Mouse (Mus musculus) hindbrain, embryonic 11.5 days (tissue): ENCODE results near the gene Mre11a. TPM values are rescaled to one million over a fixed set of nuclear protein-coding genes. Genes with fewer than 3 reads are reported as not detected.

Source experiments
- ATAC-seq: fragments of 200-750 bp; cut with Nextera tagmentation; 2 replicates; pipeline ENCODE4 v1.8.0; 2017; ENCODE audit warnings: mild to moderate bottlenecking, moderate TSS enrichment, moderate library complexity; ENCODE audit not compliant: low FRiP score
- DNase-seq: peaks from one replicate; pipeline ENCODE4 v3.0.0-alpha.2; 2015; ENCODE audit warnings: low spot score
- H3K27ac ChIP-seq: fragments of 300-500 bp; sonication (generic); 2 replicates; pipeline ENCODE4 v1.5.1; 2014; ENCODE audit warnings: mild to moderate bottlenecking, low read depth, low read length
- H3K27me3 ChIP-seq: fragments of 300-500 bp; sonication (generic); 2 replicates; pipeline ENCODE4 v1.6.1; 2014; ENCODE audit warnings: mild to moderate bottlenecking, low read length, moderate library complexity, mixed read lengths; ENCODE audit not compliant: control insufficient read depth, insufficient read depth
- H3K36me3 ChIP-seq: fragments of 300-500 bp; sonication (generic); 2 replicates; pipeline ENCODE4 v1.6.1; 2014; ENCODE audit warnings: mild to moderate bottlenecking, low read length, moderate library complexity, mixed read lengths; ENCODE audit not compliant: control insufficient read depth, insufficient read depth
- H3K4me1 ChIP-seq: fragments of 300-500 bp; sonication (generic); replicated peaks from 2 replicates; pipeline ENCODE4 v1.6.1; 2014; ENCODE audit warnings: low read length, mixed read lengths; ENCODE audit not compliant: control insufficient read depth, insufficient read depth
- H3K4me2 ChIP-seq: fragments of 300-500 bp; sonication (generic); replicated peaks from 2 replicates; pipeline ENCODE4 v1.6.1; 2014; ENCODE audit warnings: mild to moderate bottlenecking, low read depth, low read length
- H3K4me3 ChIP-seq: fragments of 300-500 bp; sonication (generic); 2 replicates; pipeline ENCODE4 v1.5.1; 2014; ENCODE audit warnings: low read depth, low read length
- H3K9ac ChIP-seq: fragments of 300-500 bp; sonication (generic); 2 replicates; pipeline ENCODE4 v1.6.1; 2014; ENCODE audit warnings: low read depth, low read length
- H3K9me3 ChIP-seq: fragments of 300-500 bp; sonication (generic); 2 replicates; pipeline ENCODE4 v1.6.1; 2016; ENCODE audit warnings: low read length; ENCODE audit not compliant: control insufficient read depth
- WGBS: fragments of 180-500 bp; shearing (Covaris S2); extraction: QIAGEN DNeasy Blood & Tissue Kit; methylation state at CpG from one replicate; pipeline ENCODE4 v1.1.7; 2014; 5-methylcytosine and 5-hydroxymethylcytosine counted together
- polyA plus RNA-seq: library from polyadenylated mRNA; unstranded; fragments of >200 nt; fragmentation: Nextera tagmentation; extraction: Ambion mirVana; gene quantifications from 2 replicates; pipeline ENCODE4 v1.2.1, GENCODE M21; 2014

The Mre11a gene
- polyA plus RNA-seq, 1 experiment from 2014 or later: 35.7 TPM

- Histone ChIP-seq H3K9ac (no peak overlapping the region), H3K9me3 (no peaks in the 10 kb centered on the region), H3K4me3 (no peak overlapping the region), H3K36me3 (no peaks in the 10 kb centered on the region; the same call in 1 of the 2 replicates), H3K4me2 (no peak overlapping the region), H3K27me3 (no peaks in the 10 kb centered on the region), H3K4me1 (no peaks in the 10 kb centered on the region), H3K27ac (no peak overlapping the region)
- ATAC-seq (no peak), DNase-seq (no peak)
- whole genome bisulfite sequencing: 93% methylated on average over 6 of the region's 6 CpGs
Measured at GRCm38 (mm10) chr9:14787356-14787755, 2.9 kb downstream of the Mre11a start.

- no peak overlapping the region for H3K4me3 ChIP-seq
- H3K4me1 ChIP-seq: no peaks in the 10 kb centered on the region
- H3K4me2 ChIP-seq: no peak overlapping the region
- H3K27ac ChIP-seq: no peak overlapping the region
- 91% methylated on average over 2 of the region's 2 CpGs for WGBS
- H3K9ac ChIP-seq: no peak overlapping the region
- no peaks in the 10 kb centered on the region for H3K27me3 ChIP-seq
- DNase-seq (no peak), ATAC-seq (no peak)
- H3K9me3 ChIP-seq: no peaks in the 10 kb centered on the region
- H3K36me3 ChIP-seq: peaks cover 7% of the 10 kb centered on the region; the same call in 1 of the 2 replicates
Measured at GRCm38 (mm10) chr9:14805714-14806113, 21.3 kb downstream of the Mre11a start.

- 93% methylated on average over 1 of the region's 1 CpGs for WGBS
- H3K9me3 ChIP-seq: no peaks in the 10 kb centered on the region
- ATAC-seq: no peak
- H3K27ac ChIP-seq: no peak overlapping the region
- H3K9ac ChIP-seq: no peak overlapping the region
- H3K4me2 ChIP-seq: no peak overlapping the region
- no peak overlapping the region for H3K4me3 ChIP-seq
- H3K36me3 ChIP-seq: peaks cover 7% of the 10 kb centered on the region; the same call in 1 of the 2 replicates
- no peaks in the 10 kb centered on the region for H3K4me1 ChIP-seq
- no peaks in the 10 kb centered on the region for H3K27me3 ChIP-seq
- no peak for DNase-seq
Measured at GRCm38 (mm10) chr9:14806786-14807185, 22.3 kb downstream of the Mre11a start.

GRCm38 (mm10) chr9:14810111-14810510, 25.7 kb downstream of the Mre11a start:
- Histone ChIP-seq H3K4me3 (no peak overlapping the region), H3K27ac (no peak overlapping the region), H3K27me3 (no peaks in the 10 kb centered on the region), H3K9ac (no peak overlapping the region), H3K9me3 (no peaks in the 10 kb centered on the region), H3K4me2 (no peak overlapping the region), H3K4me1 (no peaks in the 10 kb centered on the region), H3K36me3 (peaks cover 7% of the 10 kb centered on the region; the same call in 1 of the 2 replicates)
- WGBS: 91% methylated on average over 5 of the region's 5 CpGs
- no peak for ATAC-seq
- no peak for DNase-seq

DNA sequence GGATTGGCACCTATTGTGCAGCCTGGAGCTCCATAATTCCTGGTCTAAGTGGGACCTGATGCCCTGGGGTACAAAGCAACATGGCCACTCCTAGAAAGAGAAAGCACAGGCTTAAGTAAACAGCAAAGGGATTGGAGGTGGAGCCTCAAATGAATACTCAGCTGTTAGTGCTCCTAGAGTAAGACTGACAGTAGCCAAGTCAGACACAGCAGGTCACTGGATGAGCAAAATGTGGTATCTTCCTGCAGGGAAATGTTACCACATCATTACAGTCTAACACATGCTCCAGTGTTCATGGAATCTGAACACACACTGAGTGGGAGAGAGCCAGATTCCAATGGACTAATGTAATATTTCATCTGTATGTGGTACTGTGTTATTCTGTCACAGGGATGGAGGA, 36.9 kb downstream of the Mre11a start:
- Histone ChIP-seq H3K9ac (no peak overlapping the region), H3K27ac (no peak overlapping the region), H3K9me3 (no peaks in the 10 kb centered on the region), H3K4me2 (no peak overlapping the region), H3K36me3 (peaks cover 9% of the 10 kb centered on the region), H3K4me1 (no peaks in the 10 kb centered on the region), H3K4me3 (no peak overlapping the region), H3K27me3 (no peaks in the 10 kb centered on the region)
- DNase-seq (no peak), ATAC-seq (no peak)

- Histone ChIP-seq H3K9ac (no peak overlapping the region), H3K4me3 (no peak overlapping the region), H3K9me3 (no peaks in the 10 kb centered on the region), H3K4me1 (no peaks in the 10 kb centered on the region), H3K36me3 (peaks cover 2% of the 10 kb centered on the region; the same call in 1 of the 2 replicates), H3K27me3 (no peaks in the 10 kb centered on the region), H3K4me2 (no peak overlapping the region), H3K27ac (no peak overlapping the region)
- DNase-seq (no peak), ATAC-seq (no peak)
- WGBS: 91% methylated on average over 5 of the region's 5 CpGs
Measured at GRCm38 (mm10) chr9:14824840-14825239, 40.4 kb downstream of the Mre11a start.

DNA sequence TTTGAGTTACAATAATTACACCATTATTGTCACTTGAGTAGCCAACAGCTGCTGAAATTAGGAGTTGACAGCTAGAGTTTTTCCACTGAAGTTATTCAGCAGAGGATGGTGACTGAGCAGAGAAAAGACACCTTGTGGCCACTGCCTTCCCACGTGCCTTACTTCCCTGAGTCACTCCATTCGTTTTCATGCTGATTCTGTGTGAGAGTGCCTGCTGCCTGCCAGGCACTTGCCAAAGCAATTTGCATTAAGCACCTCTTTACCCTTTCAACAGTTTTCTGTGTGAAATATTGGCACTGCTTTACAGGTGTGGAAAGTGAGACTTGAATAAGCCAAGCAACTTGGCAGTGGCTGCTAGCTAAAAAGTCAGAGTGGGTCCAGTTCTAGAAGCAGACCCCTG, 43.4 kb downstream of the Mre11a start:
- ATAC-seq (no peak), DNase-seq (no peak)
- 85% methylated on average over 2 of the region's 2 CpGs for WGBS
- H3K36me3 ChIP-seq: peaks cover 2% of the 10 kb centered on the region; the same call in 1 of the 2 replicates
- H3K4me2 ChIP-seq: no peak overlapping the region
- no peaks in the 10 kb centered on the region for H3K27me3 ChIP-seq
- no peak overlapping the region for H3K9ac ChIP-seq
- H3K4me3 ChIP-seq: no peak overlapping the region
- no peaks in the 10 kb centered on the region for H3K9me3 ChIP-seq
- H3K27ac ChIP-seq: no peak overlapping the region
- H3K4me1 ChIP-seq: no peaks in the 10 kb centered on the region

- Histone ChIP-seq H3K27ac (no peak overlapping the region), H3K4me3 (no peak overlapping the region), H3K27me3 (no peaks in the 10 kb centered on the region), H3K9me3 (no peaks in the 10 kb centered on the region), H3K4me1 (no peaks in the 10 kb centered on the region), H3K36me3 (no peaks in the 10 kb centered on the region), H3K4me2 (no peak overlapping the region), H3K9ac (no peak overlapping the region)
- ATAC-seq (no peak), DNase-seq (no peak)
- 89% methylated on average over 5 of the region's 5 CpGs for WGBS
Measured at GRCm38 (mm10) chr9:14832046-14832445, 47.6 kb downstream of the Mre11a start.

- H3K36me3 ChIP-seq: no peaks in the 10 kb centered on the region
- H3K9me3 ChIP-seq: no peaks in the 10 kb centered on the region
- H3K27me3 ChIP-seq: no peaks in the 10 kb centered on the region
- WGBS: 93% methylated on average over 6 of the region's 6 CpGs
- DNase-seq (no peak), ATAC-seq (no peak)
- no peak overlapping the region for H3K4me3 ChIP-seq
- H3K4me1 ChIP-seq: no peaks in the 10 kb centered on the region
- H3K4me2 ChIP-seq: no peak overlapping the region
- H3K9ac ChIP-seq: no peak overlapping the region
- H3K27ac ChIP-seq: no peak overlapping the region
Measured at GRCm38 (mm10) chr9:14835335-14836075, 51.1 kb downstream of the Mre11a start.
